Comparison of ENCODE assay signal across 15 mouse cellular contexts in genomic region chr16:85047310-85047709, GRCm38 (mm10).
"Had no signal": no experiment of that assay in that cellular context is flagged by ENCODE, and none has a peak within 500 bp of the region (broad histone marks: within the 10 kb centered on the region; RNA-seq: fewer than 3 reads in every experiment).

No protein-coding gene starts in this region.

- H3K4me3 ChIP-seq: left cerebral cortex, adult 2 months; midbrain, embryonic 13.5 days; myocyte; neural tube, embryonic 12.5 days had no signal

- H3K9ac ChIP-seq: liver, embryonic 14.5 days; midbrain, embryonic 13.5 days; neural tube, embryonic 12.5 days had no signal

- H3K4me1 ChIP-seq: neural tube, embryonic 12.5 days had no signal

- H3K4me2 ChIP-seq: midbrain, embryonic 13.5 days; neural tube, embryonic 12.5 days had no signal

- ATAC-seq: lung, postnatal 0 days; midbrain, embryonic 13.5 days had no signal

- H3K9me3 ChIP-seq: midbrain, embryonic 13.5 days; neural tube, embryonic 12.5 days had no signal

- H3K27me3 ChIP-seq: midbrain, embryonic 13.5 days; neural tube, embryonic 12.5 days had no signal

- DNase-seq: kidney, adult 8-10 months; kidney, postnatal 25 days; lung, adult 18-20 months; lung, postnatal 36 days; retina, postnatal 1 day; right cerebral cortex, postnatal 4 days; spleen, adult 18-20 months; thymus, adult 18-20 months; thymus, postnatal 14 days had no signal

- H3K27ac ChIP-seq: liver, embryonic 14.5 days; midbrain, embryonic 13.5 days; neural tube, embryonic 12.5 days had no signal
